Mouse (Mus musculus) testis, postnatal 10 days (tissue): ENCODE measurements around the gene Gm10591.
"Not testable (repeated sequence)": the region's sequence is repeated elsewhere in the genome, so short reads cannot be mapped to it uniquely, and the experiment has no call there.

Experiments used
- DNase-seq: peaks from one replicate; pipeline ENCODE4 v3.0.0; 2021; ENCODE audit warnings: low spot score

Gm10591 gene

DNA sequence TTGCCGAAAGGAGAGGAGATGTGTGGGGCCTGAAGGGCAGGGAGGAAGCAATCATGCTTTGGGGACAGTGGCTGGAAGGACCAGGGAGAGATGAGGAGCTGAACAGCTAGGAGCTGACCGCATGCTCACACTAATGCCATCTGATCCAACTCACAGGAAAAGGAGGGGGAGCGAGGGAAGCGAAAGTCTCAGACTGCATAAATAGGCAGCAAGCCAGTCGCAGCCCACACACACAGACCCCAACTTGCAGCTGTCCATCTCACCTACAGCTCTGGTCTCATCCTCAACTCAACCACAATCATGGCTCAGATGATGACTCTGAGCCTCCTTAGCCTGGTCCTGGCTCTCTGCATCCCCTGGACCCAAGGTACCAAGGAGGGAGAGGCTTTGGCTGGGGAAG lies at the start of gene Gm10591:
Gene Gm10591 (plus strand): TSS at position 301 of the 400 bp plus-strand sequence.
- not testable (repeated sequence) for DNase-seq

DNA sequence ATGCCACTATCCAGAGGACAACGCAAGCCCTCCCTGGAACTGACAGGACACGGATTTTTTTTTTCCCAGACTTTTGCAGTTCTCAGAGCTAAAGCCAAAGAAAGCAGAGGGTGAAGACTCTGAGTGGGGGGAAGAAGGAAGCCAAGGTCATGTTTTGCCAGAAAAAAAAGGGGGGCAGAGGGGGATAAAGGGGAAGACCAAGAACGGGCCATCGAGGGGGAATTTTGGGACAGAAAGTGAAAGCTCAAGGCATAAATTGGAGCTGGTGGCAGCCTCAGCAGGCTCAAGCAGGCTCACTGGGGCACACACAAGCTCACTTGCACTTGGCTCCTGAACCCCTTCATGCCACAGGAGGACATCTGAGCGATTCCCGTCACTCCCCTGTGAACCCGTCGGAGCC lies 17.4 kb downstream of the Gm10591 start, which contains the start of gene Gm2564:
Gene Gm2564 (plus strand): TSS at position 301 of the 400 bp plus-strand sequence.
- DNase-seq: not testable (repeated sequence)

DNA sequence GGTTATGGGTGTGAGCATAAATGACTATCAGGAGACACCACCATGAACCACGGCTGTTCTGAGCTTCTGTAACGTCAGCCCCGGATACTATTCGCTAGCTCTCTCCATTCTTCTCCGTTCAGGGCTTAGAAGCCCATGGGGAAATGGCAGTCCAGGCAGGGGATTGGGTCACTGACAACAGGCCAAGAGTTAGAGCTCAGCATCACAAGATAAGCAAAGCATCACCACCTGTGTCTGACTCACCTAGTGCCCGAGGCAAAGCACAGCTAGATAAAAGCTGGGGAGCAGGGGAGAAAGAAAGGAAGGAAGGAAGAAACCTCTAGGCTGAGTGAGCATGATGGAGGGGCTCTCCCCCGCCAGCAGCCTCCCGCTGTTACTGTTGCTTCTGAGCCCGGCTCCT lies 43.0 kb downstream of the Gm10591 start, which contains the start of gene Ccl27b:
Gene Ccl27b (plus strand): TSS at position 301 of the 400 bp plus-strand sequence.
- not testable (repeated sequence) for DNase-seq

DNA sequence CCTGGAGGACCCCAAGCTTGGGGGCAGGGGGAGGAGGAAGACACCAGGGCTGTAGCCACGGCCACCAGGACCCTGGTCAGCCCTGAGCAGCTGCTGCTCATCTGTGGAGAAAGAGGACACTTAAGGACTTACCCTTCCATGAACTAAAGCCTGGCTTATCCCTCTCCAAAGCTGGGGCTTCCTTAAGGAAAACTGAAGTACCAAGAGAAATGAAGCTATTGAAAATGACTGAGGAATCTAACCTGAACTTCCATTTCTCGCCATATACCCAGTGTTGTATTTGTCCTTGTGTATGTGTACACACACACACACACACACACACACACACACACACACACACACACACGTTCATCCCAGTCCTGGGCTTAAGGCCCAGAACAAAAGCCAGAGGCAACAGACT lies 49.8 kb downstream of the Gm10591 start, which contains the start of gene Il11ra2:
Gene Il11ra2 (minus strand): TSS at position 101 of the 400 bp plus-strand sequence.
- not testable (repeated sequence) for DNase-seq
